Comparison of ENCODE assay signal across 12 mouse cellular contexts in genomic region chr13:95988181-95988580, GRCm38 (mm10).
DNase-seq lines count a peak whose midpoint lies in the region; ATAC-seq and TF ChIP-seq lines count a peak whose summit lies in the region.
"Had no signal": no experiment of that assay in that cellular context is flagged by ENCODE, and none has a peak within 500 bp of the region (broad histone marks: within the 10 kb centered on the region; RNA-seq: fewer than 3 reads in every experiment).

No protein-coding gene starts in this region.

- no peaks in the 10 kb centered on the region for H3K4me1 ChIP-seq in liver, adult 2 months (ENCODE audit: control insufficient read depth, insufficient read depth, low read length)
- H3K4me1 ChIP-seq in liver, embryonic 11.5 days (replicated peaks; ENCODE audit: control insufficient read depth, insufficient read depth, low read length): no peaks in the 10 kb centered on the region; the same call in 1 of the 2 replicates
- H3K4me1 ChIP-seq in liver, postnatal 0 days (ENCODE audit: insufficient read depth): no peaks in the 10 kb centered on the region
- H3K4me1 ChIP-seq in heart, embryonic 12.5 days (replicated peaks): peaks cover 3% of the 10 kb centered on the region; the same call in 1 of the 2 replicates
- H3K4me1 ChIP-seq: embryonic facial prominence, embryonic 15.5 days; hindbrain, embryonic 12.5 days had no signal

- no peaks in the 10 kb centered on the region for H3K79me2 ChIP-seq in liver, adult 2 months (ENCODE audit: control insufficient read depth, insufficient read depth, low read length)

- H3K27me3 ChIP-seq in liver, adult 2 months (ENCODE audit: control insufficient read depth, insufficient read depth, low read length): no peaks in the 10 kb centered on the region
- H3K27me3 ChIP-seq in liver, embryonic 11.5 days (replicated peaks; ENCODE audit: control insufficient read depth, insufficient read depth, low read length): no peaks in the 10 kb centered on the region
- no peaks in the 10 kb centered on the region for H3K27me3 ChIP-seq in liver, postnatal 0 days (ENCODE audit: insufficient read depth, low read length)
- H3K27me3 ChIP-seq in heart, embryonic 12.5 days (replicated peaks): no peaks in the 10 kb centered on the region
- H3K27me3 ChIP-seq: embryonic facial prominence, embryonic 15.5 days; hindbrain, embryonic 12.5 days had no signal

- ATAC-seq in liver, embryonic 11.5 days (replicated peaks; ENCODE audit: low FRiP score): no peak
- peak; percentile 96 for ATAC-seq in activated CD4-positive, CD25-positive, alpha-beta regulatory T cell, adult 4 months
- ATAC-seq in liver, postnatal 0 days: no peak
- ATAC-seq in heart, embryonic 12.5 days (ENCODE audit: insufficient number of reproducible peaks, low FRiP score): no peak

- DNase-seq in liver, adult 2 months (ENCODE audit: extremely low read depth, low read depth, low spot score): peak; percentile 3
- no peak for DNase-seq in liver, embryonic 11.5 days (ENCODE audit: low spot score)
- peak; percentile 23 for DNase-seq in liver, postnatal 0 days
- peak; percentile 41 to 56 for DNase-seq in thymus, postnatal 10 days (ENCODE audit: low spot score in 2 of 2)
- DNase-seq in embryo, embryonic 10 days (ENCODE audit: low spot score): no peak
- no peak for DNase-seq in layer of hippocampus, adult 8-10 months (ENCODE audit: low spot score in 2 of 2)
- DNase-seq: cerebellum, postnatal 14 days had no signal

- 80% methylated on average over 9 of the region's 9 CpGs for WGBS in liver, adult 2 months
- WGBS in liver, embryonic 11.5 days: 50% methylated on average over 9 of the region's 9 CpGs
- WGBS in liver, postnatal 0 days (ENCODE audit: insufficient replicate concordance): 34% methylated on average over 9 of the region's 9 CpGs
- 78% methylated on average over 9 of the region's 9 CpGs for WGBS in heart, embryonic 12.5 days

- no peak for TF ChIP-seq EP300 in liver, postnatal 0 days (IDR thresholded peaks at IDR 0.05; ENCODE audit: low read depth)

- no peak overlapping the region for H3K9ac ChIP-seq in liver, adult 2 months (ENCODE audit: low read depth, low read length)
- no peak overlapping the region for H3K9ac ChIP-seq in liver, embryonic 11.5 days (ENCODE audit: low read depth, low read length)
- no peak overlapping the region for H3K9ac ChIP-seq in liver, postnatal 0 days (replicated peaks)
- no peak overlapping the region for H3K9ac ChIP-seq in heart, embryonic 12.5 days
- H3K9ac ChIP-seq: embryonic facial prominence, embryonic 15.5 days; hindbrain, embryonic 12.5 days had no signal

- no peaks in the 10 kb centered on the region for H3K36me3 ChIP-seq in liver, adult 2 months (ENCODE audit: control insufficient read depth, insufficient read depth, low read length)
- no peaks in the 10 kb centered on the region for H3K36me3 ChIP-seq in liver, embryonic 11.5 days (ENCODE audit: control insufficient read depth, insufficient read depth, low read length)
- no peaks in the 10 kb centered on the region for H3K36me3 ChIP-seq in liver, postnatal 0 days (replicated peaks; ENCODE audit: insufficient read depth, low read length)
- no peaks in the 10 kb centered on the region for H3K36me3 ChIP-seq in heart, embryonic 12.5 days
- H3K36me3 ChIP-seq: embryonic facial prominence, embryonic 15.5 days; hindbrain, embryonic 12.5 days had no signal

- H3K4me2 ChIP-seq in liver, embryonic 11.5 days: no peak overlapping the region
- H3K4me2 ChIP-seq in liver, postnatal 0 days (ENCODE audit: low read depth, low read length): no peak overlapping the region
- no peak overlapping the region for H3K4me2 ChIP-seq in heart, embryonic 12.5 days
- H3K4me2 ChIP-seq: embryonic facial prominence, embryonic 15.5 days; hindbrain, embryonic 12.5 days had no signal

- no peak overlapping the region for H3K4me3 ChIP-seq in liver, adult 2 months (ENCODE audit: insufficient read depth, low read depth, low read length)
- no peak overlapping the region for H3K4me3 ChIP-seq in liver, embryonic 11.5 days (ENCODE audit: low read depth, low read length)
- no peak overlapping the region for H3K4me3 ChIP-seq in liver, postnatal 0 days (ENCODE audit: low read depth, low read length)
- no peak overlapping the region for H3K4me3 ChIP-seq in heart, embryonic 12.5 days
- H3K4me3 ChIP-seq: embryonic facial prominence, embryonic 15.5 days; hindbrain, embryonic 12.5 days had no signal

- no peak for TF ChIP-seq POLR2A in liver, adult 2 months (IDR thresholded peaks at IDR 0.05; ENCODE audit: extremely low read depth, insufficient read depth, low read length)

- TF ChIP-seq CTCF in liver, adult 2 months (IDR thresholded peaks at IDR 0.05; ENCODE audit: low read depth, low read length): no peak
- no peak for TF ChIP-seq CTCF in liver, postnatal 0 days (IDR thresholded peaks at IDR 0.05; ENCODE audit: low read depth)

- H3K9me3 ChIP-seq in liver, embryonic 11.5 days (ENCODE audit: control insufficient read depth, low read length): no peaks in the 10 kb centered on the region
- no peaks in the 10 kb centered on the region for H3K9me3 ChIP-seq in liver, postnatal 0 days (ENCODE audit: low read length)
- no peaks in the 10 kb centered on the region for H3K9me3 ChIP-seq in heart, embryonic 12.5 days (replicated peaks)
- H3K9me3 ChIP-seq: embryonic facial prominence, embryonic 15.5 days; hindbrain, embryonic 12.5 days had no signal

- H3K27ac ChIP-seq in liver, adult 2 months (replicated peaks; ENCODE audit: insufficient read depth, low read depth, low read length): no peak overlapping the region
- no peak overlapping the region for H3K27ac ChIP-seq in liver, embryonic 11.5 days (ENCODE audit: low read depth, low read length)
- no peak overlapping the region for H3K27ac ChIP-seq in liver, postnatal 0 days (ENCODE audit: low read depth)
- H3K27ac ChIP-seq in heart, embryonic 12.5 days (ENCODE audit: poor library complexity, severe bottlenecking): no peak overlapping the region
- H3K27ac ChIP-seq: embryonic facial prominence, embryonic 15.5 days; hindbrain, embryonic 12.5 days; kidney, postnatal 0 days had no signal

Comparison
In these comparisons a context has a peak if more than half of its experiments do, and no peak if none do; other contexts are left out.
1. DNase-seq: peak in liver, adult 2 months (single experiment), liver, postnatal 0 days (single experiment) and thymus, postnatal 10 days (2 of 2); none in liver, embryonic 11.5 days (single experiment), embryo, embryonic 10 days (single experiment) and layer of hippocampus, adult 8-10 months (0 of 2).